Mouse (Mus musculus) hindbrain, embryonic 15.5 days (tissue): ENCODE measurements around the gene Jade2. TPM values are rescaled to one million over a fixed set of nuclear protein-coding genes. Genes with fewer than 3 reads are reported as not detected.
A peak's percentile ranks its signal among the peaks of the same experiment; 100 is the strongest.

Experiments used
- ATAC-seq: fragments of 200-750 bp; cut with Nextera tagmentation; 2 replicates; pipeline ENCODE4 v1.8.0; 2017; ENCODE audit warnings: low read depth, moderate number of reproducible peaks, moderate TSS enrichment; ENCODE audit not compliant: low FRiP score
- H3K27ac ChIP-seq: fragments of 300-500 bp; sonication (generic); replicated peaks from 2 replicates; pipeline ENCODE4 v1.5.1; 2015; ENCODE audit warnings: mild to moderate bottlenecking, inconsistent platforms
- H3K27me3 ChIP-seq: fragments of 300-500 bp; sonication (generic); 2 replicates; pipeline ENCODE4 v1.6.1; 2015; ENCODE audit warnings: control low read depth, inconsistent platforms
- H3K36me3 ChIP-seq: fragments of 300-500 bp; sonication (generic); 2 replicates; pipeline ENCODE4 v1.6.1; 2015; ENCODE audit warnings: control low read depth, inconsistent platforms
- H3K4me1 ChIP-seq: fragments of 300-500 bp; sonication (generic); replicated peaks from 2 replicates; pipeline ENCODE4 v1.6.1; 2015; ENCODE audit warnings: control low read depth, inconsistent platforms
- H3K4me2 ChIP-seq: fragments of 300-500 bp; sonication (generic); 2 replicates; pipeline ENCODE4 v1.6.1; 2015; ENCODE audit warnings: moderate library complexity, mild to moderate bottlenecking, inconsistent platforms
- H3K4me3 ChIP-seq: fragments of 300-500 bp; sonication (generic); 2 replicates; pipeline ENCODE4 v1.5.1; 2015; ENCODE audit warnings: mild to moderate bottlenecking, inconsistent platforms
- H3K9ac ChIP-seq: fragments of 300-500 bp; sonication (generic); 2 replicates; pipeline ENCODE4 v1.6.1; 2015; ENCODE audit warnings: inconsistent platforms
- H3K9me3 ChIP-seq: fragments of 300-500 bp; sonication (generic); 2 replicates; pipeline ENCODE4 v1.6.1; 2016; ENCODE audit warnings: control low read depth, inconsistent platforms
- WGBS: fragments of 180-500 bp; shearing (Covaris S2); methylation state at CpG from one replicate; pipeline ENCODE4 v1.1.7; 2015; 5-methylcytosine and 5-hydroxymethylcytosine counted together
- polyA plus RNA-seq: library from polyadenylated mRNA; unstranded; fragments of >200 nt; fragmentation: Nextera tagmentation; extraction: Ambion mirVana; gene quantifications from 2 replicates; pipeline ENCODE4 v1.2.1, GENCODE M21; 2015

The Jade2 gene
- polyA plus RNA-seq, 1 experiment from 2014 or later: 0.71 TPM

DNA sequence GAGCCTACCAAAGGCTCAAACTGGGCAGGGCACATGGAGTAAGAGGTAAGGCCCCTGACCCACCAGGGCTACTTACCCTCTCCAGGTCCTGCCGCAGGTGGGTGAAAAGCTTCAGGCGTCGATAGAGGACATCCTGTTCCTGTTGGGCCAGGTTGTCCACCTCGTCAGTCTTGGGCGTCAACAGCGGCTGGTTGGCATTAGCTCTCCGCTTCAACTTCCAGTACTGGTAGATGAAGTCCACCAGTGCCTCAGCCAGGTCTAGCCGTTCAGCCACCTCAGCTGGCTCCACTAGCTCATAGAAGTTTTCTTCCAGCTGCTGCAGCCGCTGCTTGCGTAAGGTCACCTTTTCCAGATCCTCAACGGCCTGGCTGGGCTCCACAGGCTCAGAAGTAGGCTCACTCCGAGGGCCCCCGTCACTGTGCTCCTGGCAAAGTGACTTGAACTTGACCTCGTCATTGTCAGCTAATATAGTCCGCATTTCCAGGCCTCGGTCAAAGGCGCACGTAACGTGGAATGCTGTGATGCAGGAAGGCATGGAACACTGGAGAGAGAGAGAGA is 32.5 kb downstream of the Jade2 start:
- Histone ChIP-seq H3K9ac (no peak overlapping the region), H3K27ac (no peak overlapping the region), H3K4me2 (no peak overlapping the region), H3K4me1 (no peaks in the 10 kb centered on the region; the same call in 1 of the 2 replicates), H3K9me3 (no peaks in the 10 kb centered on the region), H3K4me3 (no peak overlapping the region), H3K27me3 (no peaks in the 10 kb centered on the region), H3K36me3 (no peaks in the 10 kb centered on the region)
- WGBS: 92% methylated on average over 19 of the region's 19 CpGs
- no peak for ATAC-seq

DNA sequence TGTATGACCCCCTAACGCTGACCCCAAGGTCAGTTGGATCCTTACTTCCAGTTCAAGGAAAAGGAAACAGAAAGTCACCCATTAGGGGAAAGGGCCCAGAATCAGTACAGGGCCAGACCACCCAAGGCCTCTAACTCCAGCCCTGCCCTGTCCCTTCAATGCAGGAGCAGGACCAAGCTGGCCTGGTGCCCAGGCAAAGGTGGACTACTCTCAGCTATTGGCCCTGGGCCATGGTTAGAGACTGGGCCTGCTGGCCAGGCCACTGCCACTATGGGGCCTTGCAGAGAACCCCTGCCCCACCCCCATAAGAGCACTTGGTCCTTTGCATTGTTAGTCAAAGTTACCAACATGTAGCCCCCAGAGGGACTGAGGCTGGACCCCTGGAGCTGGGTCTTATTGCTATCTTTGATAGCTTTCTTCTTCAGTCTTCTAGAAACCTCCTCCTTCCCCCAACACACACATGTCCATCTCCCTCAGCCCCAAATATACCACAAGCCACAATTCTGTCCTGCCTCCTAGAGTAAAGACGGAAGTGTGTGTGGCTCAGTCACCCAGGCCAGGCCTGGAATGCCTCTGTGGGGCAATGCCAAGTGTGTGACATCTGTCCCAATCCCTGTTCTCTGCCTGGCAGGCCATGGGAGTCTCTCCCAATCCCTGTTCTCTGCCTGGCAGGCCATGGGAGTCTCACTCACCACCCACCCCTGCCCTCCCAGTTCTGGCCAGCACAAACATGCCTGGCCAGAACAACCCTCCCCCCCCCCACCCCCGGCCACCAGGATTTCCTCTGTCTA is 33.3 kb downstream of the Jade2 start:
- 91% methylated on average over 3 of the region's 3 CpGs for WGBS

DNA sequence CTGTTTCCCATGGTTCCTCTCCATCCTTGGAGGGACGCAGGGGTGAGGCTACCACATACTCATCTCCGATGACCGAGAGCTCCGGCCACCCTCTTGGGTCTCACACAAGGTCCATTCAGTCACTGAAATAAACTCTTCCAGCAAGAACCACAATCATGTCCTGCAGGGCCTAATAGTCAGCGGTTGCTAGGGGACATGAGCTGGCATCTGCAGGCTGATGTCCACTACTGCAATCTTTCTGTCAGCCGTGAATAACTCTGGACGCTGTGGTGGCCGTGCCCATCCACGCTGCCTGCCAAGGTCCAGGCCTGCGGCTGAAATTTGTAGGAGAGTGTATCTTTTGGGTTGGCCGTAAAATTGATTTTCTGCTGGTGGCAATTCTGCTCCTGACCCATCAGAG is 34.2 kb downstream of the Jade2 start:
- H3K4me1 ChIP-seq: no peaks in the 10 kb centered on the region; the same call in 1 of the 2 replicates
- whole genome bisulfite sequencing: 30% methylated on average over 11 of the region's 11 CpGs
- no peak overlapping the region for H3K4me2 ChIP-seq
- 0 out of 2 replicates have a peak, but pooled peaks have one; percentile 32 for ATAC-seq
- H3K9me3 ChIP-seq: no peaks in the 10 kb centered on the region
- H3K27me3 ChIP-seq: no peaks in the 10 kb centered on the region
- H3K36me3 ChIP-seq: no peaks in the 10 kb centered on the region
- no peak overlapping the region for H3K9ac ChIP-seq
- H3K4me3 ChIP-seq: no peak overlapping the region
- no peak overlapping the region for H3K27ac ChIP-seq

More for the DNA sequence above, 33.3 kb downstream of the Jade2 start:
- no peaks in the 10 kb centered on the region for H3K9me3 ChIP-seq
- H3K27ac ChIP-seq: no peak overlapping the region
- H3K27me3 ChIP-seq: no peaks in the 10 kb centered on the region
- H3K4me3 ChIP-seq: no peak overlapping the region
- no peak overlapping the region for H3K4me2 ChIP-seq
- H3K36me3 ChIP-seq: no peaks in the 10 kb centered on the region
- H3K9ac ChIP-seq: no peak overlapping the region
- no peaks in the 10 kb centered on the region; the same call in 1 of the 2 replicates for H3K4me1 ChIP-seq
- no peak for ATAC-seq

DNA sequence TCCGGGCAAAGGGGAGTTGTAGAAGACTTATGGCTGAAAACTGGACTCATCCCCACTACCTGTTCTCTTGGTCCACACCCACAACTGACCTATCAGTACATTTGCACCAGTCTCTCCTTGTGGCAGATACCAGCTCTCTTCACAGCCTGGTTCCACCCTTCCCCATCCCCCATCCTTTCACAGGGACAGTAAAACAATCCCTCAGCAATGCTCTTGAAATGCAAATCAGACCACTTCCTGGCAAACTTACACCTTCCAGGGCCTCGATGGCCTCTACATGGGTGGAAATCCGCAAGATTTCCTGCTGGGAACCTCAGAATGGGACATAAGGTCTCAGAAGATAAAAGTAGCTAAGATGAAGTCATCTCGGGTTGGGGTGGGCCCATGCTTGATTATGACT is 34.7 kb downstream of the Jade2 start:
- 29% methylated on average over 4 of the region's 4 CpGs for WGBS
- H3K36me3 ChIP-seq: no peaks in the 10 kb centered on the region
- ATAC-seq: no peak
- no peaks in the 10 kb centered on the region for H3K9me3 ChIP-seq
- no peak overlapping the region for H3K4me2 ChIP-seq
- H3K27me3 ChIP-seq: no peaks in the 10 kb centered on the region
- no peak overlapping the region for H3K9ac ChIP-seq
- no peak overlapping the region for H3K27ac ChIP-seq
- H3K4me3 ChIP-seq: no peak overlapping the region
- H3K4me1 ChIP-seq: no peaks in the 10 kb centered on the region; the same call in 1 of the 2 replicates

DNA sequence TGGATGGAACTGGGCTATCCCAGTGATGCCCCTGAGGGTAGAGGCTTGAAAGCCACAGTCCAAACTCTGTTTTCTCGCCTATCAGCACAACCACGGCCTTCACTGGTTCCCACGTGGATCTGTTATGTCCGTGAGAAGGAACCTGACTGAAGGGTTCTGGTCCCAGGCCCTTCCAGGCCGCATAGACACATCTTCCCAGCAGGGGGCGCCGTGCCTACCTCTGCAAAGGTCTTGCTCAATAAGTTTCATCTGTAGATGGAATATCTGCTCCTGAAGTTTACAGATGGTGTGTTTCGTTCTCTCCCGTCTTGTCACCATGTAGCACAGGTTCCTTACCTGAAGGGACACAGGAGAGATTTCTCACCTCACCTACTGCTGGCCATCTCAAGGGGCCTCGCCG is 36.6 kb downstream of the Jade2 start:
- whole genome bisulfite sequencing: 41% methylated on average over 11 of the region's 11 CpGs
- Histone ChIP-seq H3K4me3 (no peak overlapping the region), H3K27ac (no peak overlapping the region), H3K36me3 (no peaks in the 10 kb centered on the region), H3K4me2 (no peak overlapping the region), H3K27me3 (no peaks in the 10 kb centered on the region), H3K9ac (no peak overlapping the region), H3K9me3 (no peaks in the 10 kb centered on the region), H3K4me1 (no peaks in the 10 kb centered on the region; the same call in 1 of the 2 replicates)
- ATAC-seq: no peak

DNA sequence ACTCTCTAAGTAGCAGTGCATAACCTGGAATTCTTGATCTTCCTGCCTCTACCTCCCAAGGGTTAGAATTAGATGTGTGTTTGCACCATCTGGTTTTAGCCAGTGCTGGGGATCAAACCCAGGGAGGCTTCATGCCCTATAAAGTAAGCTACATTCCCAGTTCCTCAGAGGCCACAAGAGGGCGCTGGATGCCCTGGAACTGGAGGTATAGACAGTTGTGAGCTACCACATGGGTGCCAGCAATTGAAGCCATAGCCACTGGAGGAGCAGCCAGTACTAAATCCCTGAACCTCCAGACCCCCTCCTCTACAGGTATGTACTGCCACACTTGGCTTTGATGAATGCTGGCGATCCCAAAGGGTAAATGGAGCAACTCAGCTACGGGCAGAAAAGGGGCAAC is 37.5 kb downstream of the Jade2 start:
- Histone ChIP-seq H3K9ac (no peak overlapping the region), H3K4me1 (no peaks in the 10 kb centered on the region; the same call in 1 of the 2 replicates), H3K4me2 (no peak overlapping the region), H3K27me3 (no peaks in the 10 kb centered on the region), H3K9me3 (no peaks in the 10 kb centered on the region), H3K36me3 (no peaks in the 10 kb centered on the region), H3K27ac (no peak overlapping the region), H3K4me3 (no peak overlapping the region)
- no peak for ATAC-seq
- WGBS: 72% methylated on average over 3 of the region's 3 CpGs

DNA sequence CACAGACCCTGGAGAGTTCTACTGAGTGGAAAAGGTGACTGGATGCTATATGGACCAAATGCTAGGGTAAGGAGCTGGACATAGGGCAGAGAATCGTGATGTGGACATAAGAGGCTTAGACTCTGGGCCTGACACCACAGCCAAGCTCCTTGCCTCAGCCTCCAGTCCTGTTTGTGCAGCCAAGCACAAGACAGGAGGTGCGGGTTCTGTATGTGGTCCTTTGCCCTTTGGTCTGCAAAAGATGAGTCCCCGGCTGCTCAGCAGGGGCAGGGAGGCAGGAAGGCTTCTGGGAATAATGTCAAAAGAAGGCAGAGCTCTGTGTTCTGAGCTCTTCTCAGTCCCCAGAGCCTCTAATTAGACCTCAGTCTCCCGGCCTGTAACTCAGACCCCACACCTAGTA is 38.6 kb downstream of the Jade2 start:
- no peak overlapping the region for H3K4me2 ChIP-seq
- no peaks in the 10 kb centered on the region for H3K27me3 ChIP-seq
- WGBS: 93% methylated on average over 4 of the region's 4 CpGs
- no peak overlapping the region for H3K9ac ChIP-seq
- H3K36me3 ChIP-seq: no peaks in the 10 kb centered on the region
- no peak overlapping the region for H3K4me3 ChIP-seq
- H3K4me1 ChIP-seq: no peaks in the 10 kb centered on the region; the same call in 1 of the 2 replicates
- H3K9me3 ChIP-seq: no peaks in the 10 kb centered on the region
- no peak for ATAC-seq
- H3K27ac ChIP-seq: no peak overlapping the region

DNA sequence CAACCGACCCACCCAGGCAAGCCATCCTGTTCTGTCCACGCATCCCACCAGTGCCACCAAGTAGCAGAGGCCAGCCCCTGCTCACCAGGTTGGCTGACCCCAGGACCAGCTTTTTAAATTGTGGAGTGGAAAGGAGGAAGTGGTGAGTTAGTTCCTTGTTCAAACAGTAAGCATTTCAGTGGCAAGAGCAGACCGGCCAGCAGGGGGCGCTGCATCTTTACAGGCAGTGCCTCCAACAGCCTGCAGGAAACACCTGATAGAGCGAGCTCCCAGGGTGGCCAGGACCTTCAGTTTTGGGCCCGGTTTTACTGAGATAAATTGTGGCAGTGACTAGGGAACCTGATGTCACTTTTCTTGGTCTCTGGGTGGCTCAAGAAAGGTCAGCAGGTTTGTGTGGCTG is 39.7 kb downstream of the Jade2 start:
- no peak; the same call in 1 of the 2 replicates for ATAC-seq
- WGBS: 39% methylated on average over 6 of the region's 6 CpGs
- H3K4me1 ChIP-seq: no peaks in the 10 kb centered on the region; the same call in 1 of the 2 replicates

DNA sequence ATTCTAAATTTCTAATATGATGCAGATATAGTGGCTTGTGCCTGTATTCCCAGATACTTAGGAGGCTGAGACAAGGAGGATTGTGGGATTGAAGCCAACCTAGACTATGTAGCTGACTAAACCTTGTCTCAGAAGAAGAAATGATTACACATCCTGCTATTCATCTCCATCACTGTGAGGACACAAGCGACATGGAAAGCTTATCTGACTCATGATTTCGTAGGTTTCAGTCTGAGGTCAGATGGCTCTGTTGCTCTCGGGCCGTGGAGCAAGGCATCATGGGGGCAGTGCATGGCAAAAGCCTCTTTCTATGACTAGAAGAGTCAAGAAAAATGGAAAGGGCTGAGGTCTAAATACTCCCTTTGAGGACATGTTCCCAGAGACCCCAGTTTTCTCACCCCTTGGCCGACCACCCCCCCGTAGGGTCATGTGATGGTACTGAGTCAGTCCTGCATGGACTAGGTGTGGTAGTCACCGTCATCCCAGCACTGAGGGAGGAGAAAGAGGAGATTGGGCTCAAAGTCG is 45.4 kb downstream of the Jade2 start:
- Histone ChIP-seq H3K36me3 (no peaks in the 10 kb centered on the region), H3K9me3 (no peaks in the 10 kb centered on the region), H3K4me3 (no peak overlapping the region), H3K27me3 (no peaks in the 10 kb centered on the region), H3K4me1 (no peaks in the 10 kb centered on the region), H3K9ac (no peak overlapping the region), H3K4me2 (no peak overlapping the region), H3K27ac (no peak overlapping the region)
- ATAC-seq: no peak
- 92% methylated on average over 8 of the region's 8 CpGs for WGBS

More for the DNA sequence above, 39.7 kb downstream of the Jade2 start:
- Histone ChIP-seq H3K36me3 (no peaks in the 10 kb centered on the region), H3K27ac (no peak overlapping the region), H3K4me3 (no peak overlapping the region), H3K4me2 (no peak overlapping the region), H3K9ac (no peak overlapping the region), H3K9me3 (no peaks in the 10 kb centered on the region), H3K27me3 (no peaks in the 10 kb centered on the region)

DNA sequence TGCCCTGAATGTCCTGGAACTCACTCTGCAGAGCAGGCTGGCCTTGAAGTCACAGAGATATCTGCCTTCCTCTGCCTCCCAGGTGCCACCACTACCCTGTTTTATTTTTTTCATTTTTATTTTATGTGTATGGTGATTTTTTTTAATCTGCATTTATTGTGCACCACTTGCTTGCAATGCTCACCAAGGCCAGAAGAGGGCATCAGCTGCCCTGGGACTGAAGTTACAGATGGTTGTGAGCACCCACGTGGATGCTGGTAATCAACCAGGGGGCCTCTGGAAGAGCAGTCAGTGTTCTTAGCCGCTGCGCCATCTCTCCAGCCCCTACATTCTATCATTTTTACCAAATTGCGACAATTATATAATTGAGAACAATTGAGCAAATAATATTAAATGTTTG is 46.2 kb downstream of the Jade2 start:
- 86% methylated on average over 4 of the region's 4 CpGs for WGBS
- Histone ChIP-seq H3K4me2 (no peak overlapping the region), H3K27me3 (no peaks in the 10 kb centered on the region), H3K4me1 (no peaks in the 10 kb centered on the region), H3K9ac (no peak overlapping the region), H3K4me3 (no peak overlapping the region), H3K36me3 (no peaks in the 10 kb centered on the region), H3K9me3 (no peaks in the 10 kb centered on the region), H3K27ac (no peak overlapping the region)
- ATAC-seq: no peak

DNA sequence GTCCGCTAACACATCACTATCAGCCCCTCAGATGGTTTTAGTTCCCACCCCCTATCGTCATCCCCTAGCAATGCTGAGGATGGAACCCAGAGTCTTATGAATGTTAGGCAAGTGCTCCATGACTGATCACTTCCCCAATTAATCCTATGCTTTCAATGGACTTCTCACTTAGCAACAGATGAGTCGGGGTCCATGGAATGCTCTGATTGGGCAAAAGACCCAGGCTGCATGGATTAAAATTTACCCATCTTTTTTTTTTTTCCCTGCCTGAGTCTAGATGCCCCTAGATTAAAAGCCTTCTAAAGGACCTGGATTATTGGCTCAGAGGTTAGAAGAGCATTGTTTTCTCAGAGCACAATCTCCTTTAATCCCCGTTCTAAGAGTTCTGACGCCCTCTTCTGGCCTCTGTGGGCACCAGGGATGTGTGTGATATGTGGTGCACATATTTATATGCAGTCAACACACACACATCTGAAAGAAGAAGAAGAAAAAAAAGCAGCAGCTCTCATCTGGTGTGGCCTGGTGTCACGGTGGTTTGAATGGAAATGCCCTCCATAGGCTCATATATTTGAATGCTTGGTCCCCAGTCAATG is 47.7 kb downstream of the Jade2 start:
- Histone ChIP-seq H3K4me1 (peaks cover 5% of the 10 kb centered on the region), H3K4me2 (no peak overlapping the region), H3K9me3 (no peaks in the 10 kb centered on the region), H3K9ac (no peak overlapping the region), H3K36me3 (no peaks in the 10 kb centered on the region), H3K27me3 (no peaks in the 10 kb centered on the region), H3K27ac (no peak overlapping the region), H3K4me3 (no peak overlapping the region)
- ATAC-seq: no peak
- 66% methylated on average over 6 of the region's 6 CpGs for WGBS
